Mouse (Mus musculus) ovary, postnatal 14 days (tissue): ENCODE measurements around the gene Cntn4.

Experiments
- DNase-seq: peaks from one replicate; pipeline ENCODE4 v3.0.0; 2022; ENCODE audit warnings: low spot score

Gene Cntn4

GRCm38 (mm10) chr6:105677149-105678031 is at the start of gene Cntn4:
TSS of gene Cntn4 (plus strand) at chr6:105677660.
- no peak for DNase-seq

GRCm38 (mm10) chr6:105674276-105674675 is 3.2 kb upstream of the Cntn4 start:
- DNase-seq, result no peak

- DNase-seq, result no peak
Observed at GRCm38 (mm10) chr6:105675099-105675498, 2.4 kb upstream of the Cntn4 start.

- no peak for DNase-seq
Observed at GRCm38 (mm10) chr6:105676637-105677036, 823 bp upstream of the Cntn4 start.

GRCm38 (mm10) chr6:105678778-105679177 is 1.3 kb downstream of the Cntn4 start:
- DNase-seq, result no peak

- no peak for DNase-seq
Observed at GRCm38 (mm10) chr6:105681496-105681895, 4.0 kb downstream of the Cntn4 start.

GRCm38 (mm10) chr6:105683251-105683650 is 5.8 kb downstream of the Cntn4 start:
- no peak for DNase-seq

GRCm38 (mm10) chr6:105684123-105684522 is 6.7 kb downstream of the Cntn4 start:
- no peak for DNase-seq

GRCm38 (mm10) chr6:105688195-105688594 is 10.7 kb downstream of the Cntn4 start:
- DNase-seq, result no peak

- DNase-seq, result no peak
Observed at GRCm38 (mm10) chr6:105742026-105742425, 64.6 kb downstream of the Cntn4 start.

- no peak for DNase-seq
Observed at GRCm38 (mm10) chr6:105780616-105781015, 103.2 kb downstream of the Cntn4 start.

GRCm38 (mm10) chr6:105788462-105788861 is 111.0 kb downstream of the Cntn4 start:
- no peak for DNase-seq

- DNase-seq, result no peak
Observed at GRCm38 (mm10) chr6:105835099-105835498, 157.6 kb downstream of the Cntn4 start.

- DNase-seq, result no peak
Observed at GRCm38 (mm10) chr6:105847296-105847695, 169.8 kb downstream of the Cntn4 start.

GRCm38 (mm10) chr6:105892838-105893237 is 215.4 kb downstream of the Cntn4 start:
- DNase-seq, result no peak

- DNase-seq, result no peak
Observed at GRCm38 (mm10) chr6:105938485-105938884, 261.0 kb downstream of the Cntn4 start.

- DNase-seq, result no peak
Observed at GRCm38 (mm10) chr6:105939303-105939702, 261.8 kb downstream of the Cntn4 start.

- no peak for DNase-seq
Observed at GRCm38 (mm10) chr6:105940591-105940990, 263.1 kb downstream of the Cntn4 start.

GRCm38 (mm10) chr6:105991492-105991891 is 314.0 kb downstream of the Cntn4 start:
- DNase-seq, result no peak

- no peak for DNase-seq
Observed at GRCm38 (mm10) chr6:106013018-106013417, 335.6 kb downstream of the Cntn4 start.

GRCm38 (mm10) chr6:106015126-106015525 is 337.7 kb downstream of the Cntn4 start:
- no peak for DNase-seq

- no peak for DNase-seq
Observed at GRCm38 (mm10) chr6:106048878-106049277, 371.4 kb downstream of the Cntn4 start.

GRCm38 (mm10) chr6:106056123-106056522 is 378.7 kb downstream of the Cntn4 start:
- DNase-seq, result no peak

GRCm38 (mm10) chr6:106078071-106078603 is 400.7 kb downstream of the Cntn4 start:
- DNase-seq, result no peak
